Mouse (Mus musculus) forebrain, embryonic 14.5 days (tissue): Measurements from ENCODE around the gene Palld. TPM values are rescaled to one million over a fixed set of nuclear protein-coding genes. Genes with fewer than 3 reads are reported as not detected.

Source experiments
- ATAC-seq: fragments of 200-750 bp; cut with Nextera tagmentation; 2 replicates; pipeline ENCODE4 v1.8.0; 2017; ENCODE audit warnings: mild to moderate bottlenecking, moderate library complexity
- DNase-seq: peaks from one replicate; pipeline ENCODE4 v3.0.0-alpha.2; 2015; ENCODE audit warnings: low spot score
- H3K27ac ChIP-seq: fragments of 300-500 bp; sonication (generic); 2 replicates; pipeline ENCODE4 v1.5.1; 2014; ENCODE audit warnings: low read depth, mild to moderate bottlenecking, control low read depth, low read length, moderate library complexity
- H3K27me3 ChIP-seq: fragments of 300-500 bp; sonication (generic); replicated peaks from 2 replicates; pipeline ENCODE4 v1.6.1; 2014; ENCODE audit warnings: low read length, control low read depth, mixed read lengths; ENCODE audit not compliant: control insufficient read depth, insufficient read depth
- H3K36me3 ChIP-seq: fragments of 300-500 bp; sonication (generic); 2 replicates; pipeline ENCODE4 v1.6.1; 2014; ENCODE audit warnings: low read length, control low read depth; ENCODE audit not compliant: control insufficient read depth, insufficient read depth
- H3K4me1 ChIP-seq: fragments of 300-500 bp; sonication (generic); 2 replicates; pipeline ENCODE4 v1.6.1; 2014; ENCODE audit warnings: antibody characterized with exemption, low read length, control low read depth; ENCODE audit not compliant: control insufficient read depth, insufficient read depth
- H3K4me2 ChIP-seq: fragments of 300-500 bp; sonication (generic); 2 replicates; pipeline ENCODE4 v1.6.1; 2014; ENCODE audit warnings: mild to moderate bottlenecking, control low read depth, low read length
- H3K4me3 ChIP-seq: fragments of 300-500 bp; sonication (generic); 2 replicates; pipeline ENCODE4 v1.5.1; 2014; ENCODE audit warnings: low read depth, low read length, control low read depth
- H3K9ac ChIP-seq: fragments of 300-500 bp; sonication (generic); 2 replicates; pipeline ENCODE4 v1.6.1; 2014; ENCODE audit warnings: mild to moderate bottlenecking, low read length, control low read depth, moderate library complexity
- H3K9me3 ChIP-seq: fragments of 300-500 bp; sonication (generic); replicated peaks from 2 replicates; pipeline ENCODE4 v1.6.1; 2016; ENCODE audit warnings: low read length, control low read depth, mixed read lengths; ENCODE audit not compliant: control insufficient read depth
- WGBS: fragments of 180-500 bp; shearing (Covaris S2); extraction: QIAGEN DNeasy Blood & Tissue Kit; methylation state at CpG from one replicate; pipeline ENCODE4 v1.1.7; 2014; 5-methylcytosine and 5-hydroxymethylcytosine counted together
- polyA plus RNA-seq: library from polyadenylated mRNA; unstranded; fragments of >200 nt; fragmentation: Nextera tagmentation; extraction: Ambion mirVana; gene quantifications from 2 replicates; pipeline ENCODE4 v1.2.1, GENCODE M21; 2014

Palld gene
- 14.3 and 15.9 TPM in 2 replicates for polyA plus RNA-seq

- 89% methylated on average over 5 of the region's 5 CpGs for WGBS
- no peak within 1 kb of the TSS for H3K27ac ChIP-seq
- no peak within 1 kb of the TSS for H3K9ac ChIP-seq
- H3K4me2 ChIP-seq: no peak within 1 kb of the TSS
- ATAC-seq (no peak), DNase-seq (no peak)
- H3K36me3 ChIP-seq: no peaks in the 10 kb centered on the region
- H3K4me3 ChIP-seq: no peak within 1 kb of the TSS
- no peaks in the 10 kb centered on the region for H3K4me1 ChIP-seq
- H3K27me3 ChIP-seq: no peaks in the 10 kb centered on the region
- H3K9me3 ChIP-seq: no peaks in the 10 kb centered on the region
Observed at GRCm38 (mm10) chr8:61902521-61902920, at the start of gene Palld. TSS of gene Palld (minus strand) at chr8:61902690.

GRCm38 (mm10) chr8:61937576-61937975 is 35.1 kb upstream of the Palld start:
- H3K27me3 ChIP-seq: no peaks in the 10 kb centered on the region
- ATAC-seq (no peak), DNase-seq (no peak)
- WGBS: 39% methylated on average over 2 of the region's 2 CpGs
- H3K9me3 ChIP-seq: no peaks in the 10 kb centered on the region; the same call in 1 of the 2 replicates
- no peak overlapping the region for H3K4me2 ChIP-seq
- H3K27ac ChIP-seq: no peak overlapping the region
- H3K36me3 ChIP-seq: no peaks in the 10 kb centered on the region
- no peak overlapping the region for H3K4me3 ChIP-seq
- H3K4me1 ChIP-seq: peaks cover 3% of the 10 kb centered on the region
- no peak overlapping the region for H3K9ac ChIP-seq

GRCm38 (mm10) chr8:61933243-61933642 is 30.8 kb upstream of the Palld start:
- H3K9me3 ChIP-seq: no peaks in the 10 kb centered on the region; the same call in 1 of the 2 replicates
- H3K36me3 ChIP-seq: no peaks in the 10 kb centered on the region
- H3K4me2 ChIP-seq: no peak overlapping the region
- ATAC-seq: no peak
- H3K4me1 ChIP-seq: peaks cover 3% of the 10 kb centered on the region
- no peak overlapping the region for H3K9ac ChIP-seq
- WGBS: 39% methylated on average over 2 of the region's 2 CpGs
- no peaks in the 10 kb centered on the region for H3K27me3 ChIP-seq
- no peak for DNase-seq
- H3K27ac ChIP-seq: no peak overlapping the region
- no peak overlapping the region for H3K4me3 ChIP-seq

GRCm38 (mm10) chr8:61927777-61928494 is 25.4 kb upstream of the Palld start, which contains the start of gene Ddx60:
TSS of gene Ddx60 (plus strand) at chr8:61928087.
- H3K4me2 ChIP-seq: peak within 1 kb of the TSS; percentile 74
- ATAC-seq (peak; percentile 82), DNase-seq (peak; percentile 76)
- no peaks in the 10 kb centered on the region for H3K27me3 ChIP-seq
- peak within 1 kb of the TSS; percentile 43 for H3K4me3 ChIP-seq
- H3K9me3 ChIP-seq: no peaks in the 10 kb centered on the region
- no peaks in the 10 kb centered on the region for H3K36me3 ChIP-seq
- no peaks in the 10 kb centered on the region; the same call in 1 of the 2 replicates for H3K4me1 ChIP-seq
- WGBS: 9% methylated on average over 22 of the region's 22 CpGs
- H3K27ac ChIP-seq: no peak within 1 kb of the TSS
- peak within 1 kb of the TSS; percentile 60 for H3K9ac ChIP-seq

- Histone ChIP-seq H3K4me1 (no peaks in the 10 kb centered on the region; the same call in 1 of the 2 replicates), H3K36me3 (no peaks in the 10 kb centered on the region), H3K9me3 (no peaks in the 10 kb centered on the region), H3K4me3 (no peak overlapping the region), H3K27ac (no peak overlapping the region), H3K27me3 (no peaks in the 10 kb centered on the region), H3K4me2 (no peak overlapping the region), H3K9ac (no peak overlapping the region)
- DNase-seq: no peak
- 95% methylated on average over 1 of the region's 1 CpGs for WGBS
- no peak for ATAC-seq
Observed at GRCm38 (mm10) chr8:61924518-61924917, 22.0 kb upstream of the Palld start.

- ATAC-seq: no peak
- Histone ChIP-seq H3K4me1 (no peaks in the 10 kb centered on the region), H3K27me3 (no peaks in the 10 kb centered on the region), H3K27ac (no peak overlapping the region), H3K4me2 (no peak overlapping the region), H3K4me3 (no peak overlapping the region), H3K9ac (no peak overlapping the region), H3K9me3 (no peaks in the 10 kb centered on the region), H3K36me3 (no peaks in the 10 kb centered on the region)
- no peak for DNase-seq
- 85% methylated on average over 10 of the region's 10 CpGs for WGBS
Observed at GRCm38 (mm10) chr8:61921454-61922054, 19.1 kb upstream of the Palld start.

GRCm38 (mm10) chr8:61920389-61920788 is 17.9 kb upstream of the Palld start:
- H3K4me2 ChIP-seq: no peak overlapping the region
- no peak overlapping the region for H3K9ac ChIP-seq
- DNase-seq: no peak
- H3K27me3 ChIP-seq: no peaks in the 10 kb centered on the region
- 85% methylated on average over 7 of the region's 7 CpGs for WGBS
- no peaks in the 10 kb centered on the region for H3K9me3 ChIP-seq
- no peak overlapping the region for H3K4me3 ChIP-seq
- no peak for ATAC-seq
- no peaks in the 10 kb centered on the region for H3K36me3 ChIP-seq
- H3K27ac ChIP-seq: no peak overlapping the region
- no peaks in the 10 kb centered on the region for H3K4me1 ChIP-seq

GRCm38 (mm10) chr8:61919145-61919788 is 16.8 kb upstream of the Palld start:
- ATAC-seq (no peak), DNase-seq (no peak)
- no peak overlapping the region for H3K4me2 ChIP-seq
- no peak overlapping the region for H3K4me3 ChIP-seq
- no peak overlapping the region for H3K27ac ChIP-seq
- 96% methylated on average over 2 of the region's 2 CpGs for WGBS
- H3K9me3 ChIP-seq: no peaks in the 10 kb centered on the region
- H3K9ac ChIP-seq: no peak overlapping the region
- no peaks in the 10 kb centered on the region for H3K36me3 ChIP-seq
- no peaks in the 10 kb centered on the region for H3K27me3 ChIP-seq
- H3K4me1 ChIP-seq: no peaks in the 10 kb centered on the region

- 83% methylated on average over 4 of the region's 4 CpGs for WGBS
- no peaks in the 10 kb centered on the region for H3K4me1 ChIP-seq
- ATAC-seq: no peak
Observed at GRCm38 (mm10) chr8:61917287-61917686, 14.8 kb upstream of the Palld start.

More at GRCm38 (mm10) chr8:61917287-61917686, 14.8 kb upstream of the Palld start:
- Histone ChIP-seq H3K36me3 (no peaks in the 10 kb centered on the region), H3K9me3 (no peaks in the 10 kb centered on the region), H3K27me3 (no peaks in the 10 kb centered on the region), H3K4me3 (no peak overlapping the region), H3K27ac (no peak overlapping the region), H3K9ac (no peak overlapping the region), H3K4me2 (no peak overlapping the region)
- no peak for DNase-seq
